Mouse (Mus musculus): ENCODE data around the gene Cxcr5. TPM values are rescaled to one million over a fixed set of nuclear protein-coding genes. Genes with fewer than 3 reads are reported as not detected.

Gene Cxcr5
- polyA plus RNA-seq, 1 experiment from 2014 or later = not detected

Other genes with a start within 250 kb of the Cxcr5 start
- 7.8 and 9.1 TPM in 2 replicates for gene C2cd2l, start 241.6 kb downstream of the Cxcr5 start, polyA plus RNA-seq (2015; fragmentation: Nextera tagmentation; extraction: Ambion mirVana)
- 17.5 and 20.1 TPM in 2 replicates for gene Dpagt1, start 235.9 kb downstream of the Cxcr5 start, polyA plus RNA-seq (2015; fragmentation: Nextera tagmentation; extraction: Ambion mirVana)
- 191 and 216 TPM in 2 replicates for gene H2afx, start 227.2 kb downstream of the Cxcr5 start, polyA plus RNA-seq (2015; fragmentation: Nextera tagmentation; extraction: Ambion mirVana)
- 1,376 and 1,388 TPM in 2 replicates for gene Hmbs, start 217.6 kb downstream of the Cxcr5 start, polyA plus RNA-seq (2015; fragmentation: Nextera tagmentation; extraction: Ambion mirVana)
- gene Vps11, start 200.2 kb downstream of the Cxcr5 start, polyA plus RNA-seq (2015; fragmentation: Nextera tagmentation; extraction: Ambion mirVana) = 14.3 and 14.4 TPM in 2 replicates
- gene Hyou1, start 182.4 kb downstream of the Cxcr5 start, polyA plus RNA-seq (2015; fragmentation: Nextera tagmentation; extraction: Ambion mirVana) = 14.3 and 14.5 TPM in 2 replicates
- gene Slc37a4, start 165.0 kb downstream of the Cxcr5 start, polyA plus RNA-seq (2015; fragmentation: Nextera tagmentation; extraction: Ambion mirVana) = 65.1 and 81.4 TPM in 2 replicates
- gene Rps25, start 154.7 kb downstream of the Cxcr5 start, polyA plus RNA-seq (2015; fragmentation: Nextera tagmentation; extraction: Ambion mirVana) = 791 and 928 TPM in 2 replicates
- gene Trappc4, start 154.3 kb downstream of the Cxcr5 start, polyA plus RNA-seq (2015; fragmentation: Nextera tagmentation; extraction: Ambion mirVana) = 42.8 and 46.3 TPM in 2 replicates
- gene Ccdc84, start 143.3 kb downstream of the Cxcr5 start, polyA plus RNA-seq (2015; fragmentation: Nextera tagmentation; extraction: Ambion mirVana) = 12.2 and 16.3 TPM in 2 replicates
- not detected in 2 replicates for gene Foxr1, start 120.7 kb downstream of the Cxcr5 start, polyA plus RNA-seq (2015; fragmentation: Nextera tagmentation; extraction: Ambion mirVana)
- not detected in 2 replicates for gene Upk2, start 106.9 kb downstream of the Cxcr5 start, polyA plus RNA-seq (2015; fragmentation: Nextera tagmentation; extraction: Ambion mirVana)
- gene Bcl9l, start 79.1 kb downstream of the Cxcr5 start, polyA plus RNA-seq (2015; fragmentation: Nextera tagmentation; extraction: Ambion mirVana) = 2.2 TPM in 2 replicates
- 4.5 and 5.5 TPM in 2 replicates for gene Ddx6, start 43.0 kb upstream of the Cxcr5 start, polyA plus RNA-seq (2015; fragmentation: Nextera tagmentation; extraction: Ambion mirVana)
- not detected in 2 replicates for gene Treh, start 111.4 kb upstream of the Cxcr5 start, polyA plus RNA-seq (2015; fragmentation: Nextera tagmentation; extraction: Ambion mirVana)
- 2.2 and 2.3 TPM in 2 replicates for gene Phldb1, start 173.3 kb upstream of the Cxcr5 start, polyA plus RNA-seq (2015; fragmentation: Nextera tagmentation; extraction: Ambion mirVana)
- 92.8 and 95.6 TPM in 2 replicates for gene Arcn1, start 206.0 kb upstream of the Cxcr5 start, polyA plus RNA-seq (2015; fragmentation: Nextera tagmentation; extraction: Ambion mirVana)
- gene Ift46, start 206.0 kb upstream of the Cxcr5 start, polyA plus RNA-seq (2015; fragmentation: Nextera tagmentation; extraction: Ambion mirVana) = 20.6 and 21.0 TPM in 2 replicates
- 3.9 and 6.1 TPM in 2 replicates for gene Tmem25, start 237.4 kb upstream of the Cxcr5 start, polyA plus RNA-seq (2015; fragmentation: Nextera tagmentation; extraction: Ambion mirVana)
- gene Ttc36, start 241.2 kb upstream of the Cxcr5 start, polyA plus RNA-seq (2015; fragmentation: Nextera tagmentation; extraction: Ambion mirVana) = 166 and 200 TPM in 2 replicates

Measured in liver, embryonic 16.5 days (tissue).